Mouse (Mus musculus): ENCODE measurements around the gene Tm7sf3.

Tm7sf3 gene

GRCm38 (mm10) chr6:146660591-146660990 is 18.0 kb upstream of the Tm7sf3 start:
- DNase-seq (ENCODE audit: low spot score in 2 of 2) = no peak

- no peak for DNase-seq (ENCODE audit: low spot score in 2 of 2)
Measured at GRCm38 (mm10) chr6:146653197-146653596, 10.6 kb upstream of the Tm7sf3 start.

- DNase-seq (ENCODE audit: low spot score in 2 of 2) = no peak
Measured at GRCm38 (mm10) chr6:146651431-146651830, 8.8 kb upstream of the Tm7sf3 start.

GRCm38 (mm10) chr6:146650013-146650412 is 7.4 kb upstream of the Tm7sf3 start:
- DNase-seq (ENCODE audit: low spot score in 2 of 2) = no peak

- no peak for DNase-seq (ENCODE audit: low spot score in 2 of 2)
Measured at GRCm38 (mm10) chr6:146643184-146643570, 553 bp upstream of the Tm7sf3 start.

- DNase-seq (ENCODE audit: low spot score in 2 of 2) = no peak
Measured at GRCm38 (mm10) chr6:146641621-146642210, 908 bp downstream of the Tm7sf3 start.

GRCm38 (mm10) chr6:146640991-146641390 is 1.6 kb downstream of the Tm7sf3 start:
- no peak for DNase-seq (ENCODE audit: low spot score in 2 of 2)

GRCm38 (mm10) chr6:146640068-146640965 is 2.3 kb downstream of the Tm7sf3 start:
- DNase-seq (ENCODE audit: low spot score in 2 of 2) = no peak

GRCm38 (mm10) chr6:146636482-146636881 is 6.1 kb downstream of the Tm7sf3 start:
- no peak for DNase-seq (ENCODE audit: low spot score in 2 of 2)

GRCm38 (mm10) chr6:146634759-146635606 is 7.6 kb downstream of the Tm7sf3 start:
- no peak for DNase-seq (ENCODE audit: low spot score in 2 of 2)

- DNase-seq (ENCODE audit: low spot score in 2 of 2) = peak; percentile 44 to 60
Measured at GRCm38 (mm10) chr6:146634015-146634722, 8.5 kb downstream of the Tm7sf3 start.

GRCm38 (mm10) chr6:146633629-146634014 is 9.0 kb downstream of the Tm7sf3 start:
- peak; percentile 17 to 31 for DNase-seq (ENCODE audit: low spot score in 2 of 2)

GRCm38 (mm10) chr6:146633097-146633496 is 9.5 kb downstream of the Tm7sf3 start:
- DNase-seq (ENCODE audit: low spot score in 2 of 2) = no peak

GRCm38 (mm10) chr6:146632403-146632802 is 10.2 kb downstream of the Tm7sf3 start:
- no peak for DNase-seq (ENCODE audit: low spot score in 2 of 2)

GRCm38 (mm10) chr6:146631847-146632246 is 10.8 kb downstream of the Tm7sf3 start:
- no peak for DNase-seq (ENCODE audit: low spot score in 2 of 2)

- DNase-seq (ENCODE audit: low spot score in 2 of 2) = no peak
Measured at GRCm38 (mm10) chr6:146630961-146631360, 11.7 kb downstream of the Tm7sf3 start.

- no peak for DNase-seq (ENCODE audit: low spot score in 2 of 2)
Measured at GRCm38 (mm10) chr6:146629781-146630756, 12.6 kb downstream of the Tm7sf3 start.

GRCm38 (mm10) chr6:146628123-146628522 is 14.5 kb downstream of the Tm7sf3 start:
- DNase-seq (ENCODE audit: low spot score in 2 of 2) = no peak

GRCm38 (mm10) chr6:146616670-146617069 is 26.0 kb downstream of the Tm7sf3 start:
- no peak for DNase-seq (ENCODE audit: low spot score in 2 of 2)

GRCm38 (mm10) chr6:146615891-146616290 is 26.7 kb downstream of the Tm7sf3 start:
- DNase-seq (ENCODE audit: low spot score in 2 of 2) = no peak

Data from frontal cortex, postnatal 14 days (tissue).